Mouse (Mus musculus): Measurements from ENCODE around the gene Mcrip2.

DNA sequence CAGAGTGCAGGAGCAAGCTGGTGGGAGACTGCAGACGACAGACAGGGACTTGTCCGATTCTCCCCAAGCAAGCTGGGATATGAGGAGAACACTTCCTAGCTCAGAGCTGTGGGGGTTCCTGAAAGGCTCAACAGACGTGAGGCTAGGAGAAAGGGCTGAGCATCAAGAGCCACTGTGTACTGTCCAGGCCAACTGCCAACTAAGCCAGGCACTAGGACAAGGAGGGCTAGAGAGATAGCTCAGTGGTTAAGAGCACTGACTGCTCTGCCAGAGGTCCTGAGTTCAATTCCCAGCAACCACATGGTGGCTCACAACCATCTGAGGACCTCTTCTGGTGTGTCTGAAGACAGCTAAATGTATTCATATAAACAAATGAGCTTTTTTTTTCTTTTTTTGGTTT is 26.1 kb downstream of the Mcrip2 start:
- no peak for TF ChIP-seq HCFC1 (IDR thresholded peaks at IDR 0.05; ENCODE audit: borderline replicate concordance, insufficient read depth, low read length)
- no peak for TF ChIP-seq CHD2 (IDR thresholded peaks at IDR 0.05; ENCODE audit: low read depth, low read length)
- no peak for TF ChIP-seq ZC3H11A (IDR thresholded peaks at IDR 0.05; ENCODE audit: borderline replicate concordance, low read depth, low read length)
- TF ChIP-seq ZNF384 (IDR thresholded peaks at IDR 0.05; ENCODE audit: low read depth, low read length): no peak
